Mouse (Mus musculus) neural tube, embryonic 13.5 days (tissue): ENCODE measurements at regions not wholly inside any gene's neighbourhood (a gene's known extent, or its start where the extent isn't known, plus 50 kb on each side); places are given as distances from the start of the nearest gene placed in this dataset.

ENCODE experiments used
- ATAC-seq: fragments of 200-750 bp; cut with Nextera tagmentation; 2 replicates; pipeline ENCODE4 v1.8.0; 2017; ENCODE audit warnings: low read depth, mild to moderate bottlenecking, moderate TSS enrichment, moderate library complexity
- H3K27ac ChIP-seq: fragments of 300-500 bp; sonication (generic); replicated peaks from 2 replicates; pipeline ENCODE4 v1.5.1; 2015; ENCODE audit warnings: moderate library complexity, mild to moderate bottlenecking, inconsistent platforms
- H3K27me3 ChIP-seq: fragments of 300-500 bp; sonication (generic); 2 replicates; pipeline ENCODE4 v1.6.1; 2015; ENCODE audit warnings: mild to moderate bottlenecking, inconsistent platforms
- H3K36me3 ChIP-seq: fragments of 300-500 bp; sonication (generic); 2 replicates; pipeline ENCODE4 v1.6.1; 2015; ENCODE audit warnings: mild to moderate bottlenecking, inconsistent platforms
- H3K4me1 ChIP-seq: fragments of 300-500 bp; sonication (generic); replicated peaks from 2 replicates; pipeline ENCODE4 v1.6.1; 2015; ENCODE audit warnings: inconsistent platforms
- H3K4me2 ChIP-seq: fragments of 300-500 bp; sonication (generic); 2 replicates; pipeline ENCODE4 v1.6.1; 2015; ENCODE audit warnings: inconsistent platforms, mild to moderate bottlenecking, moderate library complexity
- H3K4me3 ChIP-seq: fragments of 300-500 bp; sonication (generic); 2 replicates; pipeline ENCODE4 v1.5.1; 2015; ENCODE audit warnings: mild to moderate bottlenecking, inconsistent platforms
- H3K9ac ChIP-seq: fragments of 300-500 bp; sonication (generic); 2 replicates; pipeline ENCODE4 v1.6.1; 2015; ENCODE audit warnings: moderate library complexity, mild to moderate bottlenecking, inconsistent platforms
- H3K9me3 ChIP-seq: fragments of 300-500 bp; sonication (generic); 2 replicates; pipeline ENCODE4 v1.6.1; 2016; ENCODE audit warnings: inconsistent platforms
- WGBS: fragments of 180-500 bp; shearing (Covaris S2); methylation state at CpG from one replicate; pipeline ENCODE4 v1.1.7; 2015; 5-methylcytosine and 5-hydroxymethylcytosine counted together

GRCm38 (mm10) chr15:74461935-74462334 is 174.2 kb downstream of the Mroh4 start:
- Histone ChIP-seq H3K27ac (no peak overlapping the region), H3K4me3 (no peak overlapping the region), H3K4me1 (peaks cover 8% of the 10 kb centered on the region; the same call in 1 of the 2 replicates), H3K9ac (no peak overlapping the region), H3K9me3 (no peaks in the 10 kb centered on the region), H3K36me3 (no peaks in the 10 kb centered on the region), H3K27me3 (no peaks in the 10 kb centered on the region), H3K4me2 (no peak overlapping the region)
- ATAC-seq = no peak
- 67% methylated on average over 5 of the region's 5 CpGs for WGBS

- no peak for ATAC-seq
- no peak overlapping the region for H3K27ac ChIP-seq
These were observed 176.7 kb downstream of the Mroh4 start for GRCm38 (mm10) chr15:74459345-74459975.

GRCm38 (mm10) chr15:74458940-74459339 is 177.2 kb downstream of the Mroh4 start:
- Histone ChIP-seq H3K36me3 (no peaks in the 10 kb centered on the region), H3K4me3 (no peak overlapping the region), H3K27ac (no peak overlapping the region), H3K4me2 (no peak overlapping the region), H3K4me1 (peaks cover 26% of the 10 kb centered on the region), H3K27me3 (no peaks in the 10 kb centered on the region), H3K9ac (no peak overlapping the region), H3K9me3 (no peaks in the 10 kb centered on the region)
- WGBS = 86% methylated on average over 9 of the region's 9 CpGs
- no peak for ATAC-seq

More at GRCm38 (mm10) chr15:74459345-74459975, 176.7 kb downstream of the Mroh4 start:
- H3K4me2 ChIP-seq = no peak overlapping the region
- no peak overlapping the region for H3K4me3 ChIP-seq
- H3K9me3 ChIP-seq = no peaks in the 10 kb centered on the region
- no peaks in the 10 kb centered on the region for H3K36me3 ChIP-seq
- no peak overlapping the region for H3K9ac ChIP-seq
- no peaks in the 10 kb centered on the region for H3K27me3 ChIP-seq
- 67% methylated on average over 12 of the region's 12 CpGs for WGBS
- H3K4me1 ChIP-seq = peaks cover 26% of the 10 kb centered on the region

GRCm38 (mm10) chr15:74457965-74458364 is 178.2 kb downstream of the Mroh4 start:
- WGBS = 90% methylated on average over 3 of the region's 3 CpGs
- no peaks in the 10 kb centered on the region for H3K36me3 ChIP-seq

GRCm38 (mm10) chr15:74456675-74457040 is 179.5 kb downstream of the Mroh4 start:
- no peak overlapping the region for H3K4me2 ChIP-seq
- peaks cover 26% of the 10 kb centered on the region for H3K4me1 ChIP-seq
- no peaks in the 10 kb centered on the region for H3K27me3 ChIP-seq
- no peaks in the 10 kb centered on the region for H3K36me3 ChIP-seq
- no peak overlapping the region for H3K4me3 ChIP-seq
- H3K27ac ChIP-seq = no peak overlapping the region
- no peak overlapping the region for H3K9ac ChIP-seq
- 83% methylated on average over 6 of the region's 6 CpGs for WGBS
- ATAC-seq = no peak
- no peaks in the 10 kb centered on the region for H3K9me3 ChIP-seq

More at GRCm38 (mm10) chr15:74457965-74458364, 178.2 kb downstream of the Mroh4 start:
- Histone ChIP-seq H3K27ac (no peak overlapping the region), H3K27me3 (no peaks in the 10 kb centered on the region), H3K4me2 (no peak overlapping the region), H3K9me3 (no peaks in the 10 kb centered on the region), H3K4me1 (peaks cover 26% of the 10 kb centered on the region), H3K4me3 (no peak overlapping the region), H3K9ac (no peak overlapping the region)
- no peak for ATAC-seq

GRCm38 (mm10) chr15:74455921-74456674 is 180.1 kb downstream of the Mroh4 start:
- ATAC-seq = no peak
- 67% methylated on average over 11 of the region's 11 CpGs for WGBS
- H3K36me3 ChIP-seq = no peaks in the 10 kb centered on the region

GRCm38 (mm10) chr15:74454543-74454942 is 181.6 kb downstream of the Mroh4 start:
- Histone ChIP-seq H3K4me3 (no peak overlapping the region), H3K4me2 (no peak overlapping the region), H3K9me3 (no peaks in the 10 kb centered on the region), H3K27me3 (no peaks in the 10 kb centered on the region), H3K9ac (no peak overlapping the region), H3K27ac (no peak overlapping the region), H3K4me1 (peaks cover 20% of the 10 kb centered on the region), H3K36me3 (no peaks in the 10 kb centered on the region)
- 87% methylated on average over 3 of the region's 3 CpGs for WGBS
- no peak for ATAC-seq

More at GRCm38 (mm10) chr15:74455921-74456674, 180.1 kb downstream of the Mroh4 start:
- Histone ChIP-seq H3K9ac (no peak overlapping the region), H3K27me3 (no peaks in the 10 kb centered on the region), H3K4me1 (peaks cover 26% of the 10 kb centered on the region), H3K27ac (no peak overlapping the region), H3K4me2 (no peak overlapping the region), H3K4me3 (no peak overlapping the region), H3K9me3 (no peaks in the 10 kb centered on the region)

GRCm38 (mm10) chr15:74453810-74454209 is 182.3 kb downstream of the Mroh4 start:
- no peak for ATAC-seq
- H3K4me3 ChIP-seq = no peak overlapping the region
- H3K9ac ChIP-seq = no peak overlapping the region
- no peaks in the 10 kb centered on the region for H3K36me3 ChIP-seq
- H3K27ac ChIP-seq = no peak overlapping the region
- no peaks in the 10 kb centered on the region for H3K9me3 ChIP-seq
- H3K4me1 ChIP-seq = peaks cover 18% of the 10 kb centered on the region
- WGBS = 86% methylated on average over 6 of the region's 6 CpGs
- no peaks in the 10 kb centered on the region for H3K27me3 ChIP-seq
- no peak overlapping the region for H3K4me2 ChIP-seq

- H3K27me3 ChIP-seq = no peaks in the 10 kb centered on the region
- H3K9ac ChIP-seq = no peak overlapping the region
- H3K4me2 ChIP-seq = no peak overlapping the region
- H3K27ac ChIP-seq = no peak overlapping the region
- H3K4me1 ChIP-seq = peaks cover 18% of the 10 kb centered on the region
- H3K4me3 ChIP-seq = no peak overlapping the region
- ATAC-seq = no peak
- H3K9me3 ChIP-seq = no peaks in the 10 kb centered on the region
- no peaks in the 10 kb centered on the region for H3K36me3 ChIP-seq
- WGBS = 89% methylated on average over 3 of the region's 3 CpGs
These were observed 183.7 kb downstream of the Mroh4 start for GRCm38 (mm10) chr15:74452426-74452825.

- Histone ChIP-seq H3K36me3 (no peaks in the 10 kb centered on the region), H3K4me1 (peaks cover 4% of the 10 kb centered on the region; the same call in 1 of the 2 replicates), H3K27ac (no peak overlapping the region), H3K27me3 (no peaks in the 10 kb centered on the region), H3K4me2 (no peak overlapping the region), H3K9me3 (no peaks in the 10 kb centered on the region), H3K4me3 (no peak overlapping the region), H3K9ac (no peak overlapping the region)
- 75% methylated on average over 13 of the region's 13 CpGs for WGBS
- ATAC-seq = no peak
These were observed 194.3 kb downstream of the Mroh4 start for GRCm38 (mm10) chr15:74441889-74442288.

- ATAC-seq = no peak
- Histone ChIP-seq H3K36me3 (no peaks in the 10 kb centered on the region), H3K4me1 (no peaks in the 10 kb centered on the region), H3K4me3 (no peak overlapping the region), H3K9ac (no peak overlapping the region), H3K9me3 (no peaks in the 10 kb centered on the region), H3K4me2 (no peak overlapping the region), H3K27ac (no peak overlapping the region), H3K27me3 (no peaks in the 10 kb centered on the region)
- 92% methylated on average over 6 of the region's 6 CpGs for WGBS
These were observed 209.2 kb downstream of the Mroh4 start for GRCm38 (mm10) chr15:74426989-74427388.

GRCm38 (mm10) chr15:74423001-74423400 is 213.2 kb downstream of the Mroh4 start:
- H3K4me1 ChIP-seq = no peaks in the 10 kb centered on the region
- H3K9me3 ChIP-seq = no peaks in the 10 kb centered on the region
- H3K27me3 ChIP-seq = no peaks in the 10 kb centered on the region
- H3K27ac ChIP-seq = no peak overlapping the region
- no peaks in the 10 kb centered on the region for H3K36me3 ChIP-seq
- H3K4me2 ChIP-seq = no peak overlapping the region
- H3K4me3 ChIP-seq = no peak overlapping the region
- WGBS = 90% methylated on average over 3 of the region's 3 CpGs
- ATAC-seq = no peak
- H3K9ac ChIP-seq = no peak overlapping the region; the same call in 1 of the 2 replicates
